Mouse (Mus musculus): ENCODE data around the gene Npas3.

DNA sequence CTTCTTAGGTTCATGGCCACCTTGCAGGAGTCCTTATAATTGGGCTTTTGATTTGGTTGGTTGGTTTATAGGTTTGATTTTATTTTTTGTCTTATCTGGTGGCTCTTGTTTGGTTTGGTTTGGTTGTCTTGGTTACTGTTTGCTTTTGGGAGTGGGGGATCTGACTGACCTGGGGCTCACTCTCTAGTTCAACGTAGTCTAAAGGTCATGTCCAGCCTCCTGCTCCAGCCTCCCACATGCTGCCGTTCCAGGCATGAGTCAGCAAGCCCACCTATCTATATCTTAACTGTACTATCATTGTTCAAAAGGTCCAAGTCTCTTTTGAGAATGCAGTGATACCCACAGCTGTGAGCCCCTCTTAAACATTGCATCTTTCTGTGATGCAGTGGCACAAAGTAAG is 600.8 kb downstream of the Npas3 start:
- TF ChIP-seq GATA1 (IDR thresholded peaks at IDR 0.05; ENCODE audit: low read length) = no peak
- TF ChIP-seq TAL1 (IDR thresholded peaks at IDR 0.05; ENCODE audit: low read length) = no peak
